Mouse (Mus musculus) layer of hippocampus, adult 11-12 months (tissue): ENCODE data around the gene Mapk8ip3.

ENCODE experiments used
- DNase-seq: peaks from one replicate; pipeline ENCODE4 v3.0.0; 2022; ENCODE audit warnings: low spot score

The Mapk8ip3 gene

DNA sequence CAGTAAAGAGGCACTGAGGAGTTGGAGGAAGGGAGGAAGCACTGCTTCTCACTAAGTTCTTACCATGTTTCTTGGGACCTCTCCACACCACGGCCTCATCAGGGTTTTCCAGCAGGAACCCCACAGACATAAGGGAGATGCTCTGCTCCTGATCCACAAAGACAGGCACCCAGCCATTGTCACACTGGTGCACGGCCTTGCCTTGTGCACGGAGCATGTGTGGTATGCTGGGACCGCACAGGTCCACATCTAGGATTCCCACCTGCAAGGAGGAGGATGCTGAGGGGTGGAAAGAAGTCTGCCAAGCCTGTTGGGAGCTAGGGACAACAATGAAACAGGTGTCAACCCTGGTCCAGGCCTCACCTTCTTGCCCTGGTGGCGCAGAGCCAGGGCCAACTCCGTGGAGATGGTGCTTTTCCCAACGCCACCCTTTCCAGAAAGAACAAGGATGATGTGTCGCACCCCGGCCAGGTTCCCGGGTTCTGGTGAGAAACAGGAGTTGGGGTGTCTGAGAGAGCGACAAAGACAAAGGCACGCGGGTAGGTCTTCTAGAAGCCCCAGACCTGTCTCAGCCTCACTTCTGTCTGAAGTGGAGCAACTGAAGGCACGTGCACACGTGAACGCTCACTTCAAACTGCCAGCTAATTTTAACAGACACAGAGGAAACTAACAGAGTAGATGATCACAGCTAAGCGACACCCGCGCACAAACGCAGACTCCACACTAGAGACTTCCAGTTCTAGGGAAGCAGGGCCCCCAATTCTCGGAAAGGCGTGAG is 51.2 kb downstream of the Mapk8ip3 start:
- DNase-seq, result peak; percentile 17

GRCm38 (mm10) chr17:24884391-24884790 is 52.4 kb downstream of the Mapk8ip3 start:
- DNase-seq, result no peak

DNA sequence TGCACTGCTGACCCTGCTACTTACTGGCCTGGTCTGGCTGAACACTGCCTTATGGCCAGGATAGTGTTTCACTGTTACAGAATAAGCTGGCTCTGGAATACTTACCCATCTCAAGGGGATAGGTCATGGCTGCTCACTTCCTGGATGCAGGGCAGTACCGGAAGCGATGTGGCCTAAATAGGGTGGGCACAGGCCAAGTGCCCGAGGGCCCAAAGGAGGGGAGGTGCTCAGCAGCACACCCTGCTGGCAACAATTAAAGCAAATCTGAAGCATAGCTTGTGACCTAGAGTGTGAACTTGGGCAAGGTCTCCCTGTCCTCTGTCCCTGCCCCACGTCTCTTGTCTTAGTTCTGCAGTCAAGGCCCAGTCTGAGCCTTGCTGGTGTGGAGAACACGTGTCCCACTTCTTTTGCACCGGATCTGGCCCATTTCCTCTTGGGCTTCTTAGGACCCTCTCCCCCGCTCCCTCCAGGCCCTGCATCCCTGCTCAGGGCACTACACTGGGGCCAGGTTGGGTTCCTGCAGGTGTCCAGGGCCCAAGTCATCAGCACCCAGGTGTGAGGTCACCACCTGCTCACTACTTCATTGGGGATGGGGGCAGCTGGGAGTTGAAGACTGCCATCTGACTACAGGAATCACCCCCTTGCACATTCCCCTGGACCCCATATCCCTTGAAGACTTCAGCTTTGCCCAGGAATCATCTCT is 54.9 kb downstream of the Mapk8ip3 start:
- peak; percentile 13 for DNase-seq

GRCm38 (mm10) chr17:24878531-24878930 is 58.2 kb downstream of the Mapk8ip3 start:
- no peak for DNase-seq

- DNase-seq, result no peak
These were observed 58.7 kb downstream of the Mapk8ip3 start for GRCm38 (mm10) chr17:24878117-24878397.

- no peak for DNase-seq
These were observed 59.3 kb downstream of the Mapk8ip3 start for GRCm38 (mm10) chr17:24877336-24878116.

DNA sequence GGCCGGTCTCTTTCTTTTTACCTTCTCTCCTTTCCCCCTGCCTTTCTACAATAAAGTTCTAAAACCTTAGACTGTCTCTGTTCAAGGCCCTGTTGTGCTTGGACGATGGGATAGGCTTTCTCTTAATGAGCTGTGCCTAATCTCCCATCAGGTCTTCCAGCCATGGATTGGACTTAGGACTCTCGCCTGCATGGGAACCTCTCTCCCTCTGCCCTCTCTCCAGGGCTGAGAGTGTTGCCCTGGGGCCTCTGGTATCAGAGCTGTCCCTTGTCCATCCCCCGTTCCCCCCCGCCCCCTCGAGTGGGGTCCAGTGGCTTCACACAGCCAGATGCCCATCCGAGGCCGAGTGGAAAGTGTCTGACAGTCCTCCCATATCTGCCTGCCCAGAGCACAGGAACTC is 61.8 kb downstream of the Mapk8ip3 start:
- DNase-seq, result no peak

- no peak for DNase-seq
These were observed 62.4 kb downstream of the Mapk8ip3 start for GRCm38 (mm10) chr17:24874405-24874745.

GRCm38 (mm10) chr17:24873695-24874404 is 62.9 kb downstream of the Mapk8ip3 start:
- DNase-seq, result no peak

DNA sequence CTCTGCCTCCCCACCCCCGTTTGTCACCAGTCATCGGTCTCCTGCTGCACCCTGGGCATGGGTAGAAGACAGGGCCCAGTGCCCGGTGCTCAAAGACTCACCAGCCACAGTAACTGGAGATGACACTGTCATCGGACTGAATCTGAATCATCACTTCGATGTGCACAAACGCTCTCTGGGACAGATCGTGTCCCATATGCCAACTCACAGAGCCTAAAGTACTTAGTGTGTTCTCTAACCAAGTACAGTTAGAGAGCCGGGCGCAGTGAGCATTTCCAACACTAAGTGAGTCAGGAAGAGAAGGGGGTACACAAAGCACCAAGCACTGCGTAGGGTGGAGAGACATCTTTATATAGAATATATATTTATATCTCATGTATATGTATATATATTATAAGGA is 68.9 kb downstream of the Mapk8ip3 start:
- peak; percentile 48 for DNase-seq

DNA sequence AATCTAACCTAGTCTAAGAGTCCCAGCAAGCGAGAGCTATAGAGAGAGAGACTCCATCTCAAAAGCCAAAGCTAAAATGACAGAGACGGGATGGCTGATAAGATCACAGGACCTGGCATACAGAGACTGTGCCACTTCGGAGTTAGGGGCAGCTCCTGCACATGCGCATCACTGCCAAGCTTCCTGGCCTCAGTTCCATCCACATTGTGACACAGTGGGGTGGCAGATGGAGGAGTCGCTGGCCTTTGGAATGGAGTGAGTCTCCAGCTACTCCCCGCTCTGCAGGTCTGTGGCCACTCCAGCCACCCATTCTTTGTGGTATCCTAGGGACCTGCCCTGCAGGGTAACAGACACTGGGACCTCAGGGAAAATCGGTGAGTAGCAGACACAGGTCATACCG is 71.0 kb downstream of the Mapk8ip3 start, which contains the start of gene Igfals:
Gene Igfals (plus strand): TSS at position 222 of the 400 bp plus-strand sequence.
- DNase-seq, result no peak

DNA sequence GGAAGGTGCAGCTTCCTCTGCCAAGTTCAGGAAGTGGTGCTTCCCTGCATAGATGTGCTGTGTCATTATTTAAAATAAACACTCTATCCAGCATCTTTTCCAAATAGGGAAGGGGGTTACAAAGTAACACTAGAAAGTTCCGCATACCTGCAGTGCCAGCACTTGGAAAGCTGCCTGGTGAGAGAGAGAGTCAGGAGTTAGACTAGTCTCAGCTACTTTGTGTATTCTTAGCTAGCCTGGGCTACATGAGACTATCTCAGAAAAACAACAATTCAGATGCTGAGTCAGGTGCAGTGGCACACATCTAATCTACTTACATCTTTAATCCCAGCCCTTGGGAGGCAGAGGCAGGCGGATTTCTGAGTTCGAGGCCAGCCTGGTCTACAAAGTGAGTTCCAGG is 75.0 kb downstream of the Mapk8ip3 start:
- DNase-seq, result no peak

- DNase-seq, result no peak
These were observed 76.7 kb downstream of the Mapk8ip3 start for GRCm38 (mm10) chr17:24860076-24860475.

DNA sequence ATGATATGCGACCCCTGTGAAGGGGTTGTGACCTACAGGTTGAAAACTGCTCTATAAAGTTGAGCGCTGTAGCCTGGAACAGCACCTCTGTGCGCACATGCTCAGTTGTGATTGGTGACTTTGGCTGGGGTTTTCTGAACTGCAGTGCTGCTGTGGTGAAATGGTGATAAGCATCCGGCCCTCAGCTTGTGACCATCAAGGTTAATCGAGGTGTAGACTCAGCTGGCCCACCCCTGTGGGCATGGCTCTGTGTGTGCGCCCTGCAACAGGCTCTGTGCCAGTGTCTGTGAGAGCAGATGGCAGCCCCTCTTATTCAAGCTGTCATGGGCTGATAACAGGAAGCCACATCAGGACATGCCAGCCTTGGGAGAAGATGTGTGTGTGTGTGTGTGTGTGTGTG is 77.8 kb downstream of the Mapk8ip3 start:
- DNase-seq, result peak; percentile 48

GRCm38 (mm10) chr17:24857831-24858470 is 78.8 kb downstream of the Mapk8ip3 start:
- no peak for DNase-seq

GRCm38 (mm10) chr17:24856589-24856988 is 80.2 kb downstream of the Mapk8ip3 start:
- DNase-seq, result no peak

- no peak for DNase-seq
These were observed 80.8 kb downstream of the Mapk8ip3 start for GRCm38 (mm10) chr17:24855838-24856464.

GRCm38 (mm10) chr17:24851381-24852125 is 85.2 kb downstream of the Mapk8ip3 start:
- no peak for DNase-seq

DNA sequence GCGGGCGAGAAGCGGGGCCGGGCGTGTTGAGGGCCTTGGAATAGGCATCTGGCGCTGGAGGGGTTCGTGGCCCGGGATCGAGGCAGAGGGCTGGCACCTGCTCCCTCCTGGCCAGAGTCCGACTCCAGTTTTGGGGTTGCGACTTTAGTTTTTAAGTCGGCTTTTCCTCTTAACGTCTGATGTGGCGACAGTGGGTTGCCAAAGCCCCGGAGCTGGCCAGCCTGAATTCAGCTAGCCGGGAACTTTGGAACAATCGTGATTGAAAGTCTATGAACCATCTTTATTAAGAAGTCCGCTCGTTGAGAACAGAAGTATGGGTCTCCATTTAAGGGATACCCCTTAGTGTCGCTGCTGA is 86.0 kb downstream of the Mapk8ip3 start:
- no peak for DNase-seq

DNA sequence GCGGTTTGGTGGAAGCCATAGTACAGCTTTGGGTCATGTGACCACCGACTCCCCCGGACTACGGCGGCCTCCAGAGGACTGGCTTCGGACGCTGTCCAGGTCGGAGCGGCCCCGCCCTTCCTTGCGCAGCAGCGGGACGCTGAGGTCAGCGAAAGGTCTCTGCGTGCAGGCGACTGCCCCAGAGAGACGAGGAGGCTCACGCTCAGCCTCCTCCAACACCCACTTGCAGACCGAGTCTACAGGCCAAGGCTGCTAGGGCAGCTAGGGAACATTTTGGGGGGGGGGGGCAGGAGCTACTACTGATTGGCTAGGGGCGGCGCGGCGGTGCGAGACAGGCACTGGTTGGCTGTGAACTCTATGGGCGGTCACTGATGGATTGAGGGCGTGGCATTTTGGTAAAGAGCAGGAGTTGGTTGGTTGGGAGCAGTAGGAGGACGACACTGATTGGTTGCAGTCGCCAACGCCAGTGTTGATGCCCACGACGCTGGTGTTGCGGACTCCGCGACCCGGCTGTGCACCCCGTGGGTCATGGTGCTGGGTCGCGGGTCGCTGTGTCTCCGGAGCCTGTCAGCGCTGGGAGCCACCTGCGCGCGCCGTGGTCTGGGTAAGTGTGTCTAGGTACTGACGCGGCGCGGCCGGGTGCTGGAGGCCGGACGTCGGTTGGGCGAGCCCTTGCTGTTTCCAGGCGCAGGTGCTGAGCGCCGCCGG is 86.6 kb downstream of the Mapk8ip3 start, which contains the start of gene Fahd1:
Gene Fahd1 (minus strand): TSS at position 300 of the 708 bp plus-strand sequence.
- DNase-seq, result peak; percentile 97
